Mouse (Mus musculus) c-Kit-negative CD71-positive TER-119-positive erythroid progenitor cells, embryonic 14.5 days (primary cell): ENCODE measurements around the gene Tenm2.

Experiments
- DNase-seq: peaks from one replicate; pipeline ENCODE4 v3.0.0-alpha.2; 2013; ENCODE audit warnings: low read depth, low spot score

Tenm2 gene

GRCm38 (mm10) chr11:37107069-37107468 lies 128.7 kb downstream of the Tenm2 start:
- no peak for DNase-seq

GRCm38 (mm10) chr11:37079403-37079802 lies 156.4 kb downstream of the Tenm2 start:
- DNase-seq, result no peak

GRCm38 (mm10) chr11:37076989-37077598 lies 158.7 kb downstream of the Tenm2 start:
- DNase-seq, result no peak

GRCm38 (mm10) chr11:37075349-37075748 lies 160.4 kb downstream of the Tenm2 start:
- DNase-seq, result no peak

- no peak for DNase-seq
These were observed 170.3 kb downstream of the Tenm2 start for GRCm38 (mm10) chr11:37065459-37065858.

GRCm38 (mm10) chr11:37046671-37047070 lies 189.1 kb downstream of the Tenm2 start:
- DNase-seq, result no peak

- no peak for DNase-seq
These were observed 194.5 kb downstream of the Tenm2 start for GRCm38 (mm10) chr11:37041259-37041658.

- no peak for DNase-seq
These were observed 196.5 kb downstream of the Tenm2 start for GRCm38 (mm10) chr11:37039283-37039682.

- DNase-seq, result no peak
These were observed 204.3 kb downstream of the Tenm2 start for GRCm38 (mm10) chr11:37031305-37032055.

GRCm38 (mm10) chr11:37011900-37012299 lies 223.9 kb downstream of the Tenm2 start:
- DNase-seq, result no peak

- DNase-seq, result no peak
These were observed 226.5 kb downstream of the Tenm2 start for GRCm38 (mm10) chr11:37009243-37009642.

GRCm38 (mm10) chr11:36997668-36998067 lies 238.1 kb downstream of the Tenm2 start:
- DNase-seq, result no peak

GRCm38 (mm10) chr11:36990895-36991294 lies 244.9 kb downstream of the Tenm2 start:
- DNase-seq, result no peak

- DNase-seq, result no peak
These were observed 246.8 kb downstream of the Tenm2 start for GRCm38 (mm10) chr11:36988776-36989565.

GRCm38 (mm10) chr11:36974142-36974541 lies 261.6 kb downstream of the Tenm2 start:
- no peak for DNase-seq

- DNase-seq, result no peak
These were observed 277.7 kb downstream of the Tenm2 start for GRCm38 (mm10) chr11:36958102-36958501.

- no peak for DNase-seq
These were observed 294.3 kb downstream of the Tenm2 start for GRCm38 (mm10) chr11:36941429-36941828.

GRCm38 (mm10) chr11:36940557-36941110 lies 295.1 kb downstream of the Tenm2 start:
- DNase-seq, result no peak

GRCm38 (mm10) chr11:36929817-36930216 lies 305.9 kb downstream of the Tenm2 start:
- DNase-seq, result no peak

GRCm38 (mm10) chr11:36926705-36927406 lies 308.9 kb downstream of the Tenm2 start:
- no peak for DNase-seq

GRCm38 (mm10) chr11:36919301-36919700 lies 316.5 kb downstream of the Tenm2 start:
- no peak for DNase-seq

GRCm38 (mm10) chr11:36911406-36911805 lies 324.4 kb downstream of the Tenm2 start:
- DNase-seq, result no peak
